Mouse (Mus musculus): Measurements from ENCODE around the gene Mylip. TPM values are rescaled to one million over a fixed set of nuclear protein-coding genes. Genes with fewer than 3 reads are reported as not detected.
A peak's percentile ranks its signal among the peaks of the same experiment; 100 is the strongest.

Mylip gene
- polyA plus RNA-seq, 1 experiment from 2014 or later = 5.1 TPM

DNA sequence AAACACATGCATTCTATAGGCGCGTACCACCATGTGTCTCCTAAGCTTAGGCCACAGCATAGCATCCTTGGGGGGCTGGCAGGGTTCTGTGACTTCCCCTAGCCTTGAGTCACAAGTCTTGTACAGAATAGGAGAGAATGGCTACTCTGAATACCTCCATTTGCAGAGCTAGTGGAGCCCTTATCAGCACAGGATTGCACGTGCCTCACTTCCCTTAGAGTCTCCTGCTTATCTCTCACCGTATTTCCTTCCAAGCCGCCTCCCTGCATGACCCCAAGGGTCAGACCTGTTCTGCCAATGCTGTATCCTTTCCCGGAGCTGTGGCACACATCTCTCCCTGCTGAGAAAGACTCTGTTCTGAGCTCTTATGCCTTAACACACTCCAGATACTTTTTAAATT is 17.2 kb downstream of the Mylip start:
- no peak for ATAC-seq (ENCODE audit: insufficient read depth, low FRiP score, low TSS enrichment)
- no peak for DNase-seq (ENCODE audit: low spot score)
- no peak overlapping the region for H3K4me3 ChIP-seq (ENCODE audit: low read depth, low read length)
- 90% methylated on average over 6 of the region's 6 CpGs for WGBS
- no peak overlapping the region for H3K4me2 ChIP-seq (ENCODE audit: low read depth)
- no peak overlapping the region for H3K27ac ChIP-seq (ENCODE audit: low read depth, low read length)
- H3K9ac ChIP-seq (ENCODE audit: low read length) = no peak overlapping the region
- peaks cover 6% of the 10 kb centered on the region for H3K36me3 ChIP-seq (ENCODE audit: control insufficient read depth, insufficient read depth, low read length)
- no peaks in the 10 kb centered on the region for H3K4me1 ChIP-seq (ENCODE audit: control insufficient read depth, insufficient read depth, low read length)
- no peaks in the 10 kb centered on the region for H3K9me3 ChIP-seq (ENCODE audit: control insufficient read depth, low read length)
- no peaks in the 10 kb centered on the region for H3K27me3 ChIP-seq (ENCODE audit: control insufficient read depth, insufficient read depth, low read length)

- Histone ChIP-seq H3K27me3 (ENCODE audit: control insufficient read depth, insufficient read depth, low read length) (no peaks in the 10 kb centered on the region), H3K9me3 (ENCODE audit: control insufficient read depth, low read length) (no peaks in the 10 kb centered on the region), H3K9ac (ENCODE audit: low read length) (no peak overlapping the region), H3K4me3 (ENCODE audit: low read depth, low read length) (no peak overlapping the region), H3K36me3 (ENCODE audit: control insufficient read depth, insufficient read depth, low read length) (peaks cover 8% of the 10 kb centered on the region), H3K4me1 (ENCODE audit: control insufficient read depth, insufficient read depth, low read length) (no peaks in the 10 kb centered on the region), H3K4me2 (ENCODE audit: low read depth) (no peak overlapping the region), H3K27ac (ENCODE audit: low read depth, low read length) (no peak overlapping the region)
- ATAC-seq (ENCODE audit: insufficient read depth, low FRiP score, low TSS enrichment) = no peak
- 88% methylated on average over 4 of the region's 4 CpGs for WGBS
- DNase-seq (ENCODE audit: low spot score) = no peak
Measured at GRCm38 (mm10) chr13:45410936-45411335, 21.4 kb downstream of the Mylip start.

DNA sequence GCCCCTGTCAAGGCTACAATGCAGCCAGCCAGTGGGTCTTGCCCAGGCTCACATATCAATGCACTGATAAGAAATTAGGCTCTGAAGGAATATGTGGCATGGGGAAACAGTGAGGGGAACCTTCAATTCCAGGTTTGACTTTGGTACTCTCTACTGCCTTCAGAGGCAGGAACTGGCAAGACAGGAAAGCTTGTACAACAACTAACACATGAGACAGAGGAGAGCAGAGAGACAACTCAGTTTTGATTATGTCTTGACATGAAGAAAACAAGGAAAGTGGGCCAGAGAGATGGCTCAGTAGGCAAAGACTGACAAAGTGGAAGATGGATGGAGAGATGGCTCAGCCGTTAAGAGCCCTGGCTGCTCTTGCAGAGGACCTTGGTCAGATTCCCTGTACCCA is 23.5 kb downstream of the Mylip start:
- WGBS = 100% methylated on average over 1 of the region's 1 CpGs
- no peak overlapping the region for H3K27ac ChIP-seq (ENCODE audit: low read depth, low read length)
- ATAC-seq (ENCODE audit: insufficient read depth, low FRiP score, low TSS enrichment) = no peak
- DNase-seq (ENCODE audit: low spot score) = no peak
- H3K27me3 ChIP-seq (ENCODE audit: control insufficient read depth, insufficient read depth, low read length) = no peaks in the 10 kb centered on the region
- no peaks in the 10 kb centered on the region for H3K4me1 ChIP-seq (ENCODE audit: control insufficient read depth, insufficient read depth, low read length)
- no peak overlapping the region for H3K4me2 ChIP-seq (ENCODE audit: low read depth)
- no peaks in the 10 kb centered on the region for H3K9me3 ChIP-seq (ENCODE audit: control insufficient read depth, low read length)
- H3K4me3 ChIP-seq (ENCODE audit: low read depth, low read length) = no peak overlapping the region
- H3K9ac ChIP-seq (ENCODE audit: low read length) = no peak overlapping the region
- peaks cover 8% of the 10 kb centered on the region for H3K36me3 ChIP-seq (ENCODE audit: control insufficient read depth, insufficient read depth, low read length)

DNA sequence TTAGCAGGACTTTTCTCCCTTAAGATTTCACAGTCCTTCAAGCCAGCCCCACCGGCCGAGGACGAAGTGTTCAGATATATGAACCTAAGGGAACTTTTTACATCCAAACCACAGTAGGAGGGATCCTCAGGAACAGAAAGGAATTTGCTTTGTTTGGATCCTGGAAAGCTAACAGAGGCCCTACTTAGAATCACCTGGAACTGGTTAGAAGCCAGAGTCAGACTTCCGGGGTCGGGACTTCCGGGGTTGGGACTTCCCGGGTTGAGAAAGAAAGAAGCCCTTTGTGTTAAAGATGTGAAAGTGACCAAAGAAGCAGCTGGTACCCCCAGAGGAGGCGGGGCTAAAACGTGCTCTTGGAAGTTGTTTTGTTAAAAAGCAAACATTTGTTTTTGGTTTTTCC is 24.5 kb downstream of the Mylip start:
- Histone ChIP-seq H3K9me3 (ENCODE audit: control insufficient read depth, low read length) (no peaks in the 10 kb centered on the region), H3K4me3 (ENCODE audit: low read depth, low read length) (no peak overlapping the region), H3K9ac (ENCODE audit: low read length) (no peak overlapping the region), H3K4me1 (ENCODE audit: control insufficient read depth, insufficient read depth, low read length) (peaks cover under 1% of the 10 kb centered on the region), H3K27ac (ENCODE audit: low read depth, low read length) (no peak overlapping the region), H3K27me3 (ENCODE audit: control insufficient read depth, insufficient read depth, low read length) (no peaks in the 10 kb centered on the region), H3K36me3 (ENCODE audit: control insufficient read depth, insufficient read depth, low read length) (peaks cover 4% of the 10 kb centered on the region; the same call in 1 of the 2 replicates), H3K4me2 (ENCODE audit: low read depth) (no peak overlapping the region)
- DNase-seq (ENCODE audit: low spot score) = no peak
- no peak for ATAC-seq (ENCODE audit: insufficient read depth, low FRiP score, low TSS enrichment)
- 62% methylated on average over 9 of the region's 9 CpGs for WGBS

- H3K9ac ChIP-seq (ENCODE audit: low read length) = no peak overlapping the region
- DNase-seq (ENCODE audit: low spot score) (peak; percentile 34), ATAC-seq (ENCODE audit: insufficient read depth, low FRiP score, low TSS enrichment) (no peak)
- no peaks in the 10 kb centered on the region for H3K27me3 ChIP-seq (ENCODE audit: control insufficient read depth, insufficient read depth, low read length)
- no peak overlapping the region for H3K4me2 ChIP-seq (ENCODE audit: low read depth)
- 44% methylated on average over 14 of the region's 14 CpGs for WGBS
- peaks cover 5% of the 10 kb centered on the region for H3K4me1 ChIP-seq (ENCODE audit: control insufficient read depth, insufficient read depth, low read length)
- no peak overlapping the region for H3K27ac ChIP-seq (ENCODE audit: low read depth, low read length)
- H3K36me3 ChIP-seq (ENCODE audit: control insufficient read depth, insufficient read depth, low read length) = 0 out of 2 replicates have a peak, but pooled peaks cover 4% of the 10 kb centered on the region
- H3K4me3 ChIP-seq (ENCODE audit: low read depth, low read length) = no peak overlapping the region
- H3K9me3 ChIP-seq (ENCODE audit: control insufficient read depth, low read length) = no peaks in the 10 kb centered on the region
Measured at GRCm38 (mm10) chr13:45416621-45417057, 27.1 kb downstream of the Mylip start.

DNA sequence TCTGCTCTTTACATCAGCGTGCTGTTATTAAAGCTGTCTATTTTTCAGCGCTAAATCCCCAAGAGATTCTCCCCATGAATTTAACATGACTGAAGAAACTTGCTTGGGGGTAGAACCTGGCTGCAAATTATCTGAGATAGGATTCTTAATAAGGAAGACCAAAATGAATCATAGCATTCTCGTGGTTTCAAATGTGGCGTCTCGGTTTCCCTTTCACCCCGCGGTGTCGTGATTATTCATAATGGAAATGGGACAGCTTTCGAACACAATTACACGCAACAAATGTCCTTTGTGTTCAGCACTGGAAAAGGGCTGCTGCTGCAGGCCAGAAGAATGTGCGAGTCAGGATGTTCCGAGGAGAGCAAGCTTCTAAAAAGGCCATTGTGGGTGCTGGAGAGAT is 29.4 kb downstream of the Mylip start:
- Histone ChIP-seq H3K4me2 (ENCODE audit: low read depth) (no peak overlapping the region), H3K27ac (ENCODE audit: low read depth, low read length) (no peak overlapping the region), H3K4me3 (ENCODE audit: low read depth, low read length) (no peak overlapping the region), H3K27me3 (ENCODE audit: control insufficient read depth, insufficient read depth, low read length) (no peaks in the 10 kb centered on the region), H3K36me3 (ENCODE audit: control insufficient read depth, insufficient read depth, low read length) (no peaks in the 10 kb centered on the region), H3K9me3 (ENCODE audit: control insufficient read depth, low read length) (no peaks in the 10 kb centered on the region), H3K4me1 (ENCODE audit: control insufficient read depth, insufficient read depth, low read length) (peaks cover 5% of the 10 kb centered on the region), H3K9ac (ENCODE audit: low read length) (no peak overlapping the region)
- DNase-seq (ENCODE audit: low spot score) (peak; percentile 40), ATAC-seq (ENCODE audit: insufficient read depth, low FRiP score, low TSS enrichment) (no peak)
- 54% methylated on average over 12 of the region's 12 CpGs for WGBS

DNA sequence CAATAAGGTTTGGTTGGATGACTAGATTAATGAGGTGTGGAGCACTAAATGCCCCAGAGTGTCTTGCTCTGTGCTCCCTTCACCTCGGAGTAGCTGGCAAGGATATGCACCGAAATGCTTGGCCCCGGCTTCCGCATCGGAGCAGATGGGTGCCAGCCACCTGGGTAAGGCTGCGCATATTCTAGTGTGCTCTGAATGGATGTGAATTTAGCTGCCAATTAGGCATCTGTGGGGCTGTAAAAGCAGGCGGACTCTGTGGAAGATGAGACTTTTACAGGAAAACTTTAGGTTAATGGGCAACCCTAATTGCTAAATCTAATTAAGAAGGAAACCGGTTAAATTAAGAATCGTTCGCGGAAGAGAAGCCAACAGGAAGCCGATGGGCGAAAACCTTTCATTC is 32.7 kb downstream of the Mylip start:
- no peaks in the 10 kb centered on the region for H3K9me3 ChIP-seq (ENCODE audit: control insufficient read depth, low read length)
- DNase-seq (ENCODE audit: low spot score) = no peak
- H3K36me3 ChIP-seq (ENCODE audit: control insufficient read depth, insufficient read depth, low read length) = no peaks in the 10 kb centered on the region
- no peak overlapping the region for H3K27ac ChIP-seq (ENCODE audit: low read depth, low read length)
- 86% methylated on average over 13 of the region's 13 CpGs for WGBS
- H3K27me3 ChIP-seq (ENCODE audit: control insufficient read depth, insufficient read depth, low read length) = no peaks in the 10 kb centered on the region
- H3K4me3 ChIP-seq (ENCODE audit: low read depth, low read length) = no peak overlapping the region
- no peak overlapping the region for H3K9ac ChIP-seq (ENCODE audit: low read length)
- no peak overlapping the region for H3K4me2 ChIP-seq (ENCODE audit: low read depth)
- H3K4me1 ChIP-seq (ENCODE audit: control insufficient read depth, insufficient read depth, low read length) = peaks cover 5% of the 10 kb centered on the region
- ATAC-seq (ENCODE audit: insufficient read depth, low FRiP score, low TSS enrichment) = no peak

GRCm38 (mm10) chr13:45422709-45423108 is 33.2 kb downstream of the Mylip start:
- Histone ChIP-seq H3K9ac (ENCODE audit: low read length) (no peak overlapping the region), H3K4me2 (ENCODE audit: low read depth) (no peak overlapping the region), H3K9me3 (ENCODE audit: control insufficient read depth, low read length) (no peaks in the 10 kb centered on the region), H3K4me1 (ENCODE audit: control insufficient read depth, insufficient read depth, low read length) (peaks cover 5% of the 10 kb centered on the region), H3K27me3 (ENCODE audit: control insufficient read depth, insufficient read depth, low read length) (no peaks in the 10 kb centered on the region), H3K36me3 (ENCODE audit: control insufficient read depth, insufficient read depth, low read length) (no peaks in the 10 kb centered on the region), H3K27ac (ENCODE audit: low read depth, low read length) (no peak overlapping the region), H3K4me3 (ENCODE audit: low read depth, low read length) (no peak overlapping the region)
- ATAC-seq (ENCODE audit: insufficient read depth, low FRiP score, low TSS enrichment) (no peak), DNase-seq (ENCODE audit: low spot score) (no peak)
- 80% methylated on average over 5 of the region's 5 CpGs for WGBS

DNA sequence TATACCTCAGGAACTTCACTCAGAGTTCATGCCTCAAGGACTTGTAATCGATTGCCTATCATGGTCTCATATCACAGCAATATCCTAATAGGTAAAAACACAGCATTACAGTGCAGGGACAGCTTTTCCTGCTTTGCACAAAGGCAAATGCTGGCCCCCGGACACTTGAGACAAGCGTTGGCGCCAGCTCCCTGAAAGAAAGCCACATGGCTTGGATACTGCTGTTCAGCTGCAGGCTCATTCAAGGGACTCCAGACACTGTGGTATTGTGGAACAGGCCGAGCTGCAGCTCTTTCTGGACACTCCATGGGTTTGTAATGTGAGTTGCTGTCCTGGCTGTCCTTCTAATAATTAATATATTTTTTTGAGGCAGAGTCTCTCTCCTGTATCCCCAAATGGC is 34.4 kb downstream of the Mylip start:
- Histone ChIP-seq H3K27ac (ENCODE audit: low read depth, low read length) (no peak overlapping the region), H3K9me3 (ENCODE audit: control insufficient read depth, low read length) (no peaks in the 10 kb centered on the region), H3K36me3 (ENCODE audit: control insufficient read depth, insufficient read depth, low read length) (no peaks in the 10 kb centered on the region), H3K4me2 (ENCODE audit: low read depth) (no peak overlapping the region), H3K4me3 (ENCODE audit: low read depth, low read length) (no peak overlapping the region), H3K9ac (ENCODE audit: low read length) (no peak overlapping the region), H3K27me3 (ENCODE audit: control insufficient read depth, insufficient read depth, low read length) (no peaks in the 10 kb centered on the region), H3K4me1 (ENCODE audit: control insufficient read depth, insufficient read depth, low read length) (peaks cover 5% of the 10 kb centered on the region)
- no peak for DNase-seq (ENCODE audit: low spot score)
- ATAC-seq (ENCODE audit: insufficient read depth, low FRiP score, low TSS enrichment) = no peak
- 84% methylated on average over 5 of the region's 5 CpGs for WGBS

All from neural tube, embryonic 11.5 days (tissue).